Mouse (Mus musculus): ENCODE measurements around the gene Hist1h2bh.
"Not testable (repeated sequence)": the region's sequence is repeated elsewhere in the genome, so short reads cannot be mapped to it uniquely, and the experiment has no call there.

The Hist1h2bh gene

GRCm38 (mm10) chr13:23550761-23551145, 7.6 kb upstream of the Hist1h2bh start:
- DNase-seq, result no peak

DNA sequence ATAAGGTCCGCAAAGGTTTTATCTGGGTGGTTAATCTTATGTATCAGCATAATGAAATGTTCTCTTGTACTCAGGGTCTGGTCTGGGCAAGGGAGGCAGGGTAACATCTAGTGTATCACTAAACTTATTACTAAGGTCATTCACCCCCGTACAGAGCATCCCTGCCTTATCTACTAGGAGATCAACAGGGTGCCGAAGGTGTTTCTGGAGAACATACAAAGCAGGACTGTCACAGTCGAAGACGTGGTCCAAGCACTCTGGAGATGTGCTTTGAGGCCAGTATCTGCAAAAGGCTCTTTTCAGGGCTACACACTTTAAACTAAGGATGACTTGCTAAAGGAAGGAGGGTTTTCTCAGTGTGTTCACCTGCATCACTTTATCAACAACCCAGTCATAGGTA, 3.5 kb upstream of the Hist1h2bh start:
- DNase-seq, result no peak

DNA sequence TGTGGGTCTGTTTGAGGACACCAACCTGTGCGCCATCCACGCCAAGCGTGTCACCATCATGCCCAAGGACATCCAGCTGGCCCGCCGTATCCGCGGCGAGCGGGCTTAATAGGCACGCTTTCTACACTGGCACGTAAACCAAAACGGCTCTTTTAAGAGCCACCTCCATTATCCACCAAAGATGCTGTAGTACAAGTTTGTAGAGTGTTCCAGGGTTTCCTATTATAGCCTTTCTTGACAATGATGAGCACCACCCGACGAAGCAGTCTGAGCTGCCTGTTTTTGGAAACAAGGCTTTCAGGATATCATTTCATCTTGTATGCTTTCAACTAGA, 1.6 kb upstream of the Hist1h2bh start:
- DNase-seq, result peak; percentile 19

DNA sequence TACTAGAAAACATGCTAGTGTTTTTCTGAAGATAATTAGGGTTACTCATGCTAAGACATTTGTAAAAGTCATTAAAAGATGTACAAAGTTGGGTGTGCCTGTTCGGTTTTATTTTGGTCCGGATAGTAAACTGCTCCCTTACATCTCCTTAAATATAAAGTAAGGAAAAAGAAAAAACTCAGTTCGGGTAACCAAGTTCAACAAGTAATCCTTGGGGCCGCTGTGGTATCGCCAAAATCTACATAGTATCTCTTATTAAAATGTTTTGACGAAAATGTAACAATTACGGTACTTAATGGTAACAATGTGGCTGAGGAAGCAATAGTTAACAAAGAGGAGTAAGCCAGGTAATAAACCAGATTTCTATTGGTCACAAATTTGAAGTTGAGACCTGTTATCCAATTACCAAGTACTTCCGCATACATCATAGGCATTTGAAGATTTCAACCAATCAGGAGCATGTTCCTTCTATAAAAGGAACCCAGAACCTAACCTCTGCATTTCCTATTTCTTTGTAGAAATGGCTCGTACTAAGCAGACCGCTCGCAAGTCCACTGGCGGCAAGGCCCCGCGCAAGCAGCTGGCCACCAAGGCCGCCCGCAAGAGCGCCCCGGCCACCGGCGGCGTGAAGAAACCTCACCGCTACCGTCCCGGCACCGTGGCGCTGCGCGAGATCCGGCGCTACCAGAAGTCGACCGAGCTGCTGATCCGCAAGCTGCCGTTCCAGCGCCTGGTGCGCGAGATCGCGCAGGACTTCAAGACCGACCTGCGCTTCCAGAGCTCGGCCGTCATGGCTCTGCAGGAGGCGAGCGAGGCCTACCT, 984 bp upstream of the Hist1h2bh start, which contains the start of gene Hist1h3f:
Hist1h3f (plus strand) TSS at position 88 of the 822 bp plus-strand sequence.
- peak; percentile 67 for DNase-seq

- DNase-seq, result not testable (repeated sequence)
Observed at GRCm38 (mm10) chr13:23542225-23542980, 789 bp downstream of the Hist1h2bh start.

- DNase-seq, result no peak
Observed at GRCm38 (mm10) chr13:23541497-23541896, 1.7 kb downstream of the Hist1h2bh start.

- not testable (repeated sequence) for DNase-seq
Observed at GRCm38 (mm10) chr13:23539821-23540220, 3.4 kb downstream of the Hist1h2bh start.

- DNase-seq, result no peak
Observed at GRCm38 (mm10) chr13:23538249-23538648, 4.9 kb downstream of the Hist1h2bh start.

GRCm38 (mm10) chr13:23537006-23537710, 6.0 kb downstream of the Hist1h2bh start:
- DNase-seq, result no peak

GRCm38 (mm10) chr13:23536076-23536822, 6.9 kb downstream of the Hist1h2bh start:
- no peak for DNase-seq

DNA sequence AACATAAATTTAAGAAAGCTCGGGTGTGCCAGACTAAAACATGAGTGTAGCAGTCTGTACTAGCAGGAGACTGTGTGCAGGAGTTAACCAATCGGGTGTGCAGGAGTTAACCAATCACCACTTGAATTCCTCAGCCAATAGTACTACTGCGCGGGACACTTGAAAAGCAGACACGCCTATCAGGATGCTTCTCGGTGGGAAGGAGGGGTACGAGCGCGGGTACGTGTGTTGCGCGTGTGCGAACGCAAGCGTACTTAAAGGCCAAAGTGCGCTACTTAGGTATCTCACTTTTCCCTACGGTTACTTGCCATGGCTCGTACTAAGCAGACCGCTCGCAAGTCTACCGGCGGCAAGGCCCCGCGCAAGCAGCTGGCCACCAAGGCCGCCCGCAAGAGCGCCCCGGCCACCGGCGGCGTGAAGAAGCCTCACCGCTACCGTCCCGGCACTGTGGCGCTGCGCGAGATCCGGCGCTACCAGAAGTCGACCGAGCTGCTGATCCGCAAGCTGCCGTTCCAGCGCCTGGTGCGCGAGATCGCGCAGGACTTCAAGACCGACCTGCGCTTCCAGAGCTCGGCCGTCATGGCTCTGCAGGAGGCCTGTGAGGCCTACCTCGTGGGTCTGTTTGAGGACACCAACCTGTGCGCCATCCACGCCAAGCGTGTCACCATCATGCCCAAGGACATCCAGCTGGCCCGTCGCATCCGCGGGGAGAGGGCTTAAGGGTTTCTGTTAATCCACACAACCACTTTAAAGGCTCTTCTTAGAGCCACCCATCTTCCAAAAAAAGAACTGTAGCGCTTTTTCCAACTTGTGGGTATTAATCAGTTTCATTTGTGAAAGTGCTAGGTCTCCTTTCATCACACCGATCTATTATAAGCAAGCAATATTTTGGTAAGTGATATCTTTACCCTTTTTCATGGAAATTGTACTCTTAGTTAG, 7.8 kb downstream of the Hist1h2bh start, which contains the start of gene Hist1h3g:
Hist1h3g (plus strand) TSS at position 286 of the 939 bp plus-strand sequence.
- DNase-seq, result peak; percentile 87

GRCm38 (mm10) chr13:23534368-23535131, 8.6 kb downstream of the Hist1h2bh start:
- DNase-seq, result peak; percentile 11

DNA sequence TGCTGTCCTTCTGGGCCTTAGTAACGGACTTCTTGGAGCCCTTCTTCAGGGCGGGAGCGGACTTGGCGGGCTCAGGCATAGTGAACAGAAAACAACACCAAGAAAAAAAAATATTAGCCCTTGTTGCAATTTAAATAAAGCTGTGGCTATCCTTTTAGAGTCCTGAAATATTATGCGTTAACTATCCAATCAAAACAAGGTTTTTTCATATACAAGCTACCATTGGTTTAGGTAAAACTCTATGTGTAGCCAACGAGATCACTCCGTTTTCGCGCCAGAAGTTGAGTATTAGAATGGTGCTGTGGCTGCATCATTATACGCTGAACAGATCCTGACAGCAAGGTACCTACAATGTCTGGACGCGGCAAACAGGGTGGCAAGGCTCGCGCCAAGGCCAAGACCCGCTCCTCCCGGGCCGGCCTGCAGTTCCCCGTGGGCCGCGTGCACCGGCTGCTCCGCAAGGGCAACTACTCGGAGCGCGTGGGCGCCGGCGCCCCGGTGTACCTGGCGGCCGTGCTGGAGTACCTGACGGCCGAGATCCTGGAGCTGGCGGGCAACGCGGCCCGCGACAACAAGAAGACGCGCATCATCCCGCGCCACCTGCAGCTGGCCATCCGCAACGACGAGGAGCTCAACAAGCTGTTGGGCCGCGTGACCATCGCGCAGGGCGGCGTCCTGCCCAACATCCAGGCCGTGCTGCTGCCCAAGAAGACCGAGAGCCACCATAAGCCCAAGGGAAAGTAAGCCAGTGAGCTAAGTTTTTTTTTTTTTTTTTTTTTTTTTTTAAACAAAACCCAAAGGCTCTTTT, 9.4 kb downstream of the Hist1h2bh start, which contains the start of gene Hist1h2af:
Hist1h2af (plus strand) TSS at position 347 of the 808 bp plus-strand sequence.
- DNase-seq, result peak; percentile 64

GRCm38 (mm10) chr13:23532262-23533075, 10.7 kb downstream of the Hist1h2bh start:
- no peak for DNase-seq

- DNase-seq, result peak; percentile 95
Observed at GRCm38 (mm10) chr13:23530901-23531875, 12.0 kb downstream of the Hist1h2bh start, which contains the start of gene Hist1h4h. Gene Hist1h4h (plus strand): TSS chr13:23531050.

- DNase-seq, result peak; percentile 43
Observed at GRCm38 (mm10) chr13:23530181-23530900, 12.9 kb downstream of the Hist1h2bh start.
